Mouse (Mus musculus): ENCODE measurements at regions not wholly inside any gene's neighbourhood (a gene's known extent, or its start where the extent isn't known, plus 50 kb on each side); places are given as distances from the start of the nearest gene placed in this dataset.

DNA sequence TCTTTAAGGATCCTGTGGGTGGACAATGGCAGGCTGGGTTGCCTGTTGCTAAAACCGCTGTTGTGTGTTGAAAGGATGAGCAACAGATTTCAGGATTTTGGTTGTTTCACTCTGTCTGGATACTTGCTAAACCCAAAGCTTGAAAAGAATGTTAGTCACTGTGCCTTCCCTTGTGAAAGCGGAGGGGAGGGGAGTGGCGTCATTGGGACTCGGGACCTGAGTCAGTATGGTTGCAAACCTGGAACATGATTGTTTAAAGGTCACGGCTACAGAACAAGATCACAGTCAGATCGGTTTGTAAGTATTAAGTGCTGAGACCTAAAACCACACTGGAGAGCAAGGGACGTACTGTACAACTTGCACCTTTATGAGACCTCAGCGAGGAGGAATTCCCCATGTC lies 344.9 kb upstream of the Gm15217 start:
- TF ChIP-seq MYOD1 (IDR thresholded peaks at IDR 0.05; ENCODE audit: control insufficient read depth in 1 of 3, insufficient read length in 2 of 3, low read depth in 2 of 3) (no peak), USF1 (IDR thresholded peaks at IDR 0.05; ENCODE audit: low read depth) (no peak), MAX (IDR thresholded peaks at IDR 0.05; ENCODE audit: low read depth) (no peak), TCF12 (IDR thresholded peaks at IDR 0.05; ENCODE audit: insufficient read depth, poor library complexity, severe bottlenecking) (no peak), POLR2A (IDR thresholded peaks at IDR 0.05; ENCODE audit: insufficient read length, low read depth) (no peak), E2F4 (IDR thresholded peaks at IDR 0.05; ENCODE audit: insufficient read depth) (no peak), POLR2AphosphoS2 (IDR thresholded peaks at IDR 0.05; ENCODE audit: insufficient read length, low read depth) (no peak), TCF3 (IDR thresholded peaks at IDR 0.05; ENCODE audit: insufficient read length, low read depth) (no peak), CEBPB (IDR thresholded peaks at IDR 0.05; ENCODE audit: insufficient read depth, poor library complexity, severe bottlenecking) (no peak), REST (IDR thresholded peaks at IDR 0.05; ENCODE audit: insufficient read depth, insufficient read length) (no peak)

All from myocyte (in vitro differentiated cells).